19 mouse cellular contexts compared by ENCODE assay signal in the genomic region with DNA sequence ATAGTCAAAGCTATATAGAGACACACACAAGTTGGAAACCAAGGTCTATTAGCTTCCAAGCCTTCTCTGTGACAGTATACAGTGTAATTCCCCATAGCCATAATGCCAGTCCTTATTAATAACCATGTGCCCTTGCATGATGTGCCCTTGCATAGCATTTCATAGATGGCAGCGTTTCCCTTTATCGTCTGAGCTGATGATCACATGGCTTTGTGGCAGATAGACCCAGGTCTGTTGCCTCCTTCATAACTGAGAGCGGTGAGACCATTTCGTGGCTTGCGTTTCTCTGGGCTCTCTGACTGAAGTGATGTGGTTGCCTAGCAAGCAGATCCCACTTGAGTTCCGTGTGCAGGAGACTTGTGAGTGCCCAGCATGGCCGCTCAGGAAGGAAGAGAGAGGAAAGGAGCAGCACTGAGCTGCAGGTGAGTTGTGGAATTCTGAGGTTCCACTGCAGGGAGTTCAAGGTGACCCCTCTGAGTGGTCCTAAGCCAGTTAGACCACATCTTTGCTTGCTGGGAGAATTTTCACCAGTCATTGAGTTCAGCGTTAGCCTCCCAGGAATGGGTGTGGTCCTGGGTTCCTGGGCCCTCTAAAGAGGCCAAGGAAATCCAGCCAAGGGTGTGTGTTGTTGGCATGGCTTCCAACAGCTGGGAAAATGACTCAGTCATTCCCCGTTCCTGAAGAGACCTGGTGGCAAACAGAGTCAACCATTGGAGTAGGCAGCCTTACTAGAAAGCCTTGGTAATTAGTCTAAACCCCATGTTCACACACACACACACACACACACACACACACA. TPM values are rescaled to one million over a fixed set of nuclear protein-coding genes. Genes with fewer than 3 reads are reported as not detected.
DNase-seq lines count a peak whose midpoint lies in the region; ATAC-seq lines count a peak whose summit lies in the region.
"Had no signal": no experiment of that assay in that cellular context is flagged by ENCODE, and none has a peak within 500 bp of the region (broad histone marks: within the 10 kb centered on the region; RNA-seq: fewer than 3 reads in every experiment).

No protein-coding gene starts in this region.

- peak; percentile 34 for DNase-seq in intestine, embryonic 14.5 days (ENCODE audit: low spot score)
- peak; percentile 53 for DNase-seq in midbrain, embryonic 11.5 days (ENCODE audit: low spot score, missing footprints)
- DNase-seq in NIH3T3 (ENCODE audit: low read depth): peak; percentile 66
- no peak for DNase-seq in urinary bladder, postnatal 4 days (ENCODE audit: low spot score in 2 of 2)
- DNase-seq: adrenal gland, adult 8-10 months; adrenal gland, postnatal 36 days; cerebellum, adult 2 months; cerebellum, postnatal 10 days; embryo, embryonic 11 days; gastrocnemius, postnatal 14 days had no signal

- no peak overlapping the region for H3K4me2 ChIP-seq in intestine, embryonic 14.5 days (ENCODE audit: low read length)
- H3K4me2 ChIP-seq in intestine, embryonic 16.5 days (ENCODE audit: low read depth, low read length): no peak overlapping the region
- no peak overlapping the region for H3K4me2 ChIP-seq in midbrain, embryonic 11.5 days
- no peak overlapping the region for H3K4me2 ChIP-seq in midbrain, embryonic 16.5 days (ENCODE audit: low read length)
- H3K4me2 ChIP-seq: embryonic facial prominence, embryonic 15.5 days; forebrain, embryonic 15.5 days; heart, embryonic 13.5 days; hindbrain, embryonic 13.5 days; intestine, embryonic 15.5 days had no signal

- no peak overlapping the region for H3K27ac ChIP-seq in intestine, embryonic 14.5 days (ENCODE audit: low read depth)
- H3K27ac ChIP-seq in intestine, embryonic 16.5 days (ENCODE audit: low read length): no peak overlapping the region
- no peak overlapping the region for H3K27ac ChIP-seq in midbrain, embryonic 11.5 days (ENCODE audit: low read depth, low read length)
- H3K27ac ChIP-seq in midbrain, embryonic 16.5 days (ENCODE audit: low read length): no peak overlapping the region
- H3K27ac ChIP-seq: embryonic facial prominence, embryonic 15.5 days; forebrain, embryonic 15.5 days; heart, embryonic 13.5 days; hindbrain, embryonic 13.5 days; hindbrain, postnatal 0 days; intestine, embryonic 15.5 days had no signal

- H3K9ac ChIP-seq in intestine, embryonic 14.5 days (ENCODE audit: low read length): no peak overlapping the region
- no peak overlapping the region for H3K9ac ChIP-seq in intestine, embryonic 16.5 days (ENCODE audit: low read depth, low read length)
- no peak overlapping the region for H3K9ac ChIP-seq in midbrain, embryonic 11.5 days (ENCODE audit: low read length)
- no peak overlapping the region for H3K9ac ChIP-seq in midbrain, embryonic 16.5 days (ENCODE audit: low read depth, low read length)
- H3K9ac ChIP-seq: embryonic facial prominence, embryonic 15.5 days; forebrain, embryonic 15.5 days; heart, embryonic 13.5 days; hindbrain, embryonic 13.5 days; intestine, embryonic 15.5 days had no signal

- 92% methylated on average over 9 of the region's 9 CpGs for WGBS in intestine, embryonic 14.5 days
- WGBS in intestine, embryonic 16.5 days: 96% methylated on average over 9 of the region's 9 CpGs
- WGBS in midbrain, embryonic 11.5 days: 96% methylated on average over 9 of the region's 9 CpGs
- WGBS in midbrain, embryonic 16.5 days: 94% methylated on average over 9 of the region's 9 CpGs

- no peaks in the 10 kb centered on the region for H3K9me3 ChIP-seq in intestine, embryonic 14.5 days (ENCODE audit: control insufficient read depth, low read length)
- H3K9me3 ChIP-seq in intestine, embryonic 16.5 days (ENCODE audit: control insufficient read depth, low read length): no peaks in the 10 kb centered on the region
- H3K9me3 ChIP-seq in midbrain, embryonic 11.5 days (ENCODE audit: control insufficient read depth, low read length): no peaks in the 10 kb centered on the region
- no peaks in the 10 kb centered on the region for H3K9me3 ChIP-seq in midbrain, embryonic 16.5 days (replicated peaks; ENCODE audit: control insufficient read depth, low read length, poor library complexity, severe bottlenecking)
- H3K9me3 ChIP-seq: embryonic facial prominence, embryonic 15.5 days; forebrain, embryonic 15.5 days; heart, embryonic 13.5 days; hindbrain, embryonic 13.5 days; intestine, embryonic 15.5 days had no signal

- H3K36me3 ChIP-seq in intestine, embryonic 14.5 days (ENCODE audit: control insufficient read depth, insufficient read depth, low read length): peaks cover 50% of the 10 kb centered on the region
- peaks cover 9% of the 10 kb centered on the region for H3K36me3 ChIP-seq in intestine, embryonic 16.5 days (ENCODE audit: control insufficient read depth, insufficient read depth, low read length)
- peaks cover 25% of the 10 kb centered on the region for H3K36me3 ChIP-seq in midbrain, embryonic 11.5 days (ENCODE audit: control insufficient read depth, insufficient read depth, low read length)
- peaks cover 3% of the 10 kb centered on the region; the same call in 1 of the 2 replicates for H3K36me3 ChIP-seq in midbrain, embryonic 16.5 days (ENCODE audit: control insufficient read depth, insufficient read depth, low read length)

- ATAC-seq in intestine, embryonic 14.5 days (replicated peaks; ENCODE audit: low FRiP score, low TSS enrichment, low read depth): no peak
- no peak for ATAC-seq in intestine, embryonic 16.5 days
- ATAC-seq in midbrain, embryonic 11.5 days (ENCODE audit: low FRiP score): no peak
- ATAC-seq in midbrain, embryonic 16.5 days: no peak
- ATAC-seq: forebrain, embryonic 15.5 days; hindbrain, postnatal 0 days; intestine, embryonic 15.5 days had no signal

- peaks cover 8% of the 10 kb centered on the region; the same call in 1 of the 2 replicates for H3K4me1 ChIP-seq in intestine, embryonic 14.5 days (replicated peaks; ENCODE audit: control insufficient read depth, insufficient read depth, low read length)
- H3K4me1 ChIP-seq in intestine, embryonic 16.5 days (ENCODE audit: control insufficient read depth, insufficient read depth, low read length): peaks cover 8% of the 10 kb centered on the region
- H3K4me1 ChIP-seq in midbrain, embryonic 11.5 days (ENCODE audit: control insufficient read depth, insufficient read depth, low read length): peaks cover 10% of the 10 kb centered on the region
- H3K4me1 ChIP-seq in midbrain, embryonic 16.5 days (ENCODE audit: control insufficient read depth, insufficient read depth, low read length): peaks cover 10% of the 10 kb centered on the region

- H3K4me3 ChIP-seq in intestine, embryonic 14.5 days (ENCODE audit: low read depth, low read length): no peak overlapping the region
- H3K4me3 ChIP-seq in intestine, embryonic 16.5 days (ENCODE audit: low read length): no peak overlapping the region
- no peak overlapping the region for H3K4me3 ChIP-seq in midbrain, embryonic 11.5 days (ENCODE audit: low read depth, low read length)
- H3K4me3 ChIP-seq in midbrain, embryonic 16.5 days (ENCODE audit: low read depth, low read length): no peak overlapping the region
- H3K4me3 ChIP-seq: embryonic facial prominence, embryonic 15.5 days; erythroblast, embryonic 14.5 days; forebrain, embryonic 15.5 days; heart, embryonic 13.5 days; hindbrain, embryonic 13.5 days; intestine, embryonic 15.5 days had no signal

- no peaks in the 10 kb centered on the region for H3K27me3 ChIP-seq in intestine, embryonic 14.5 days (replicated peaks; ENCODE audit: control insufficient read depth, insufficient read depth, low read length)
- no peaks in the 10 kb centered on the region for H3K27me3 ChIP-seq in intestine, embryonic 16.5 days (replicated peaks; ENCODE audit: control insufficient read depth, insufficient read depth, low read length)
- no peaks in the 10 kb centered on the region for H3K27me3 ChIP-seq in midbrain, embryonic 11.5 days (ENCODE audit: control insufficient read depth, insufficient read depth, low read length)
- no peaks in the 10 kb centered on the region for H3K27me3 ChIP-seq in midbrain, embryonic 16.5 days (ENCODE audit: control insufficient read depth, insufficient read depth, low read depth, low read length)
- H3K27me3 ChIP-seq: embryonic facial prominence, embryonic 15.5 days; forebrain, embryonic 15.5 days; heart, embryonic 13.5 days; hindbrain, embryonic 13.5 days; intestine, embryonic 15.5 days had no signal

RNA-seq across cellular contexts. Expression of a gene that starts 4.5 kb away (rescaled TPM):
- polyA plus RNA-seq in intestine, embryonic 14.5 days (2014; fragmentation: Nextera tagmentation; extraction: Ambion mirVana): 22.2 and 23.0 TPM in 2 replicates
- polyA plus RNA-seq in intestine, embryonic 16.5 days (2015; fragmentation: Nextera tagmentation; extraction: Ambion mirVana): 11.0 and 12.4 TPM in 2 replicates
- 31.3 and 35.9 TPM in 2 replicates for polyA plus RNA-seq in midbrain, embryonic 11.5 days (2014; fragmentation: Nextera tagmentation; extraction: Ambion mirVana)
- 4.3 and 4.8 TPM in 2 replicates for polyA plus RNA-seq in midbrain, embryonic 16.5 days (2015; fragmentation: Nextera tagmentation; extraction: Ambion mirVana)

Comparison
In these comparisons a context has a peak if more than half of its experiments do, and no peak if none do; other contexts are left out.
1. DNase-seq: peak in intestine, embryonic 14.5 days (single experiment), midbrain, embryonic 11.5 days (single experiment) and NIH3T3 (single experiment); none in urinary bladder, postnatal 4 days (0 of 2).